Mouse (Mus musculus): Measurements from ENCODE around the gene Gpha2. TPM values are rescaled to one million over a fixed set of nuclear protein-coding genes. Genes with fewer than 3 reads are reported as not detected.

Gpha2 gene
- polyA plus RNA-seq, 1 experiment from 2014 or later = 0.71 TPM

DNA sequence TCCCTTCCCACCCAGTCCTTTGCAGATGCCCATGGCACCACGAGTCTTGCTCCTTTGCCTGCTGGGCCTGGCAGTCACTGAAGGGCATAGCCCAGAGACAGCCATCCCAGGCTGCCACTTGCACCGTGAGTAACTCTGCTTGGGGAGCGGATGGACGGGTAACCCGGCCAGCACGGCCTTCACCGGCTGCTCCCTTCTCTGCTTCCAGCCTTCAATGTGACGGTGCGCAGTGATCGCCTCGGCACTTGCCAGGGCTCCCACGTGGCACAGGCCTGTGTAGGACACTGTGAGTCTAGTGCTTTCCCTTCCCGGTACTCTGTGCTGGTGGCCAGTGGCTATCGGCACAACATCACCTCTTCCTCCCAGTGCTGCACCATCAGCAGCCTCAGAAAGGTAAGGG, 583 bp downstream of the Gpha2 start:
- Histone ChIP-seq H3K4me3 (ENCODE audit: low read depth, low read length) (no peak overlapping the region), H3K27me3 (ENCODE audit: control insufficient read depth, insufficient read depth, low read length) (no peaks in the 10 kb centered on the region), H3K4me1 (replicated peaks; ENCODE audit: control insufficient read depth, insufficient read depth, low read length) (no peaks in the 10 kb centered on the region), H3K9ac (ENCODE audit: low read depth, low read length) (no peak overlapping the region), H3K27ac (ENCODE audit: low read depth, low read length) (no peak overlapping the region), H3K36me3 (ENCODE audit: control insufficient read depth, insufficient read depth, low read length) (no peaks in the 10 kb centered on the region), H3K9me3 (ENCODE audit: control insufficient read depth, low read length) (no peaks in the 10 kb centered on the region), H3K4me2 (replicated peaks; ENCODE audit: low read depth, low read length) (no peak overlapping the region)
- 91% methylated on average over 14 of the region's 14 CpGs for WGBS
- no peak for DNase-seq (ENCODE audit: low spot score)
- ATAC-seq (ENCODE audit: low FRiP score) = no peak

DNA sequence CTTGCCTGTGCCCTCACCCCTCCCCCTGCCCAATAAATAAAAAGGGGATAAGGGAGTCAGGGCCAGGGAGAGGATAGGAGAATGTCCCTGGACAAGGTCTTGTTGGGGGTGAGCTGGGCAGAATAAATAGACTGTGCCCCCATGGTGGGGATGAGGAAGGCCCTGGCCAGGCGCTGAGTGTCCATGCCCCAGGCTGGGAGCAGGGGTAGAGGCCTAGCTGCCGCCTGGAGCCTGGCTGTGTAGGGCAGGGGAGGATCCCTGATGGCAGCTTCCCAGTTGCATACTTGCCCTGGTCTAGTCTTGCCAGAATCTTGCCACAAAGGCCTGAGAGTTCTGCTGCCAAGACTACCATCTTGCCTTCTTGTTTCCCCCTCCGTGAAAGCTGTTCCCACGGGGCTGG, 1.7 kb downstream of the Gpha2 start:
- Histone ChIP-seq H3K9me3 (ENCODE audit: control insufficient read depth, low read length) (no peaks in the 10 kb centered on the region), H3K27me3 (ENCODE audit: control insufficient read depth, insufficient read depth, low read length) (no peaks in the 10 kb centered on the region), H3K27ac (ENCODE audit: low read depth, low read length) (no peak overlapping the region), H3K4me1 (replicated peaks; ENCODE audit: control insufficient read depth, insufficient read depth, low read length) (no peaks in the 10 kb centered on the region), H3K4me2 (replicated peaks; ENCODE audit: low read depth, low read length) (no peak overlapping the region), H3K9ac (ENCODE audit: low read depth, low read length) (no peak overlapping the region), H3K36me3 (ENCODE audit: control insufficient read depth, insufficient read depth, low read length) (no peaks in the 10 kb centered on the region; the same call in 1 of the 2 replicates), H3K4me3 (ENCODE audit: low read depth, low read length) (no peak overlapping the region)
- no peak for DNase-seq (ENCODE audit: low spot score)
- WGBS = 84% methylated on average over 4 of the region's 4 CpGs
- ATAC-seq (ENCODE audit: low FRiP score) = no peak

DNA sequence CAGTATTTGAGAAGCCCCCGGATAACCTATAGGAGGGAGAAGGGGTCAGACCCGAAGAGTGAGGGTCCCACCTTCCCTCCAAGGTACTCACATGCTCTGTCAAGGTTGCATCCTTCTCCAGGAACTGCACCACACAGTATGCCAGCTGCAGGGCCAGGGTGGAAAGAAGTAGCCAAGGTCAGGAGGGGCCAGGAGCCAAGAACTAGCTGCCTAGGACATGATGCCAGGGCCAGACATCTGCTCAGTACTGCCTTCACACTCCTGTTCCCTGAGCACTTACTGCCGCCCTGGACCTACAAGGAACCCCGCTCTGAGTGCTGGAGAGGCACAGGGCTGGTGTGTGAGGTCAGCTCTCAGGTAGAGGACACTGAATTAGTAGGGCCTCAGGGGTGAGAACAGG, 4.2 kb downstream of the Gpha2 start:
- H3K4me3 ChIP-seq (ENCODE audit: low read depth, low read length) = no peak overlapping the region
- ATAC-seq (ENCODE audit: low FRiP score) = no peak
- no peaks in the 10 kb centered on the region; the same call in 1 of the 2 replicates for H3K36me3 ChIP-seq (ENCODE audit: control insufficient read depth, insufficient read depth, low read length)
- H3K4me2 ChIP-seq (replicated peaks; ENCODE audit: low read depth, low read length) = no peak overlapping the region
- peaks cover 4% of the 10 kb centered on the region; the same call in 1 of the 2 replicates for H3K4me1 ChIP-seq (replicated peaks; ENCODE audit: control insufficient read depth, insufficient read depth, low read length)
- H3K9me3 ChIP-seq (ENCODE audit: control insufficient read depth, low read length) = no peaks in the 10 kb centered on the region
- H3K27me3 ChIP-seq (ENCODE audit: control insufficient read depth, insufficient read depth, low read length) = no peaks in the 10 kb centered on the region
- 91% methylated on average over 4 of the region's 4 CpGs for WGBS
- no peak for DNase-seq (ENCODE audit: low spot score)
- no peak overlapping the region for H3K27ac ChIP-seq (ENCODE audit: low read depth, low read length)
- H3K9ac ChIP-seq (ENCODE audit: low read depth, low read length) = no peak overlapping the region

DNA sequence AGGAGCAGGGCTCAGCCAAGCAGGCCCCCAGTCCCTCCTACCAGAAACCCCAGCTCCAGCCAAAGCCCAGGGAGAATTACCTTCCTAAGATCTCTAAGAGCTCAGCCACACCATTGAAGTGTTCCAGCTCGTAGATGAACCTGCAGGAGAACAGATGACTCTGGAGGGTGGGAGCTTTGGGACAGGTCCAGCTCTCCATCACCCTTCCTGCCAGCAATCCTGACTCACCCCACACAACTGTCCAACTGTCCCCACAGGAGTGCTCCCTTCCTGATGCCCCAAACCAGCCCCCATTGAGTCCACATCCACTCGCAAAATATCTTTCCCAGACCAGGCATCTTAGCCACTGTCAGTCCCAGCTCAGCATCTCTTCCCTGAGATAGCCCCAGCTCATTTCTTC, 4.9 kb downstream of the Gpha2 start:
- Histone ChIP-seq H3K9me3 (ENCODE audit: control insufficient read depth, low read length) (no peaks in the 10 kb centered on the region), H3K36me3 (ENCODE audit: control insufficient read depth, insufficient read depth, low read length) (no peaks in the 10 kb centered on the region; the same call in 1 of the 2 replicates), H3K4me2 (replicated peaks; ENCODE audit: low read depth, low read length) (no peak overlapping the region), H3K4me3 (ENCODE audit: low read depth, low read length) (no peak overlapping the region), H3K27ac (ENCODE audit: low read depth, low read length) (no peak overlapping the region), H3K9ac (ENCODE audit: low read depth, low read length) (no peak overlapping the region), H3K27me3 (ENCODE audit: control insufficient read depth, insufficient read depth, low read length) (no peaks in the 10 kb centered on the region), H3K4me1 (replicated peaks; ENCODE audit: control insufficient read depth, insufficient read depth, low read length) (peaks cover 4% of the 10 kb centered on the region; the same call in 1 of the 2 replicates)
- 82% methylated on average over 2 of the region's 2 CpGs for WGBS
- no peak for DNase-seq (ENCODE audit: low spot score)
- no peak for ATAC-seq (ENCODE audit: low FRiP score)

DNA sequence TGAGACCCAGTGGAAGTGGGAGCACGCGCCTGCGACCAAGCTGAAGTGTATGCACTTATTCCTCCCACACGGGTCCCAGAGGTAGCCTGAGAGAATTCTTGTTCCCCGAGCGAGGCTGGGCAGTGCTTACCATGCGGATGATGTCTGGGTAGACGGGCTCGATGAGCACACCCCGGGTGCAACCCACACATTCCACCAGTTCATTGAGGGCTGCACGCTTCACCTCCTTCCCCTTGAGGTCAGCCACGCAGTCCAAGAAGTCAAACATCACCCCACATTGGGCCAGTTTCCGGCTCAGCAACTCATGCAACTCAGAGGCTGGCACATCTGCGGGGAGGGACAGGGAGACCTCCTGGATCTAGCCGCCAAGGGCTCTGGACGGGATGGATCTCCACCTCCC, 7.5 kb downstream of the Gpha2 start:
- no peaks in the 10 kb centered on the region for H3K9me3 ChIP-seq (ENCODE audit: control insufficient read depth, low read length)
- H3K4me3 ChIP-seq (ENCODE audit: low read depth, low read length) = no peak overlapping the region
- no peak overlapping the region for H3K9ac ChIP-seq (ENCODE audit: low read depth, low read length)
- DNase-seq (ENCODE audit: low spot score) (no peak), ATAC-seq (ENCODE audit: low FRiP score) (no peak)
- no peaks in the 10 kb centered on the region for H3K27me3 ChIP-seq (ENCODE audit: control insufficient read depth, insufficient read depth, low read length)
- no peak overlapping the region for H3K27ac ChIP-seq (ENCODE audit: low read depth, low read length)
- peaks cover 4% of the 10 kb centered on the region; the same call in 1 of the 2 replicates for H3K4me1 ChIP-seq (replicated peaks; ENCODE audit: control insufficient read depth, insufficient read depth, low read length)
- H3K36me3 ChIP-seq (ENCODE audit: control insufficient read depth, insufficient read depth, low read length) = no peaks in the 10 kb centered on the region; the same call in 1 of the 2 replicates
- no peak overlapping the region for H3K4me2 ChIP-seq (replicated peaks; ENCODE audit: low read depth, low read length)
- 80% methylated on average over 16 of the region's 16 CpGs for WGBS

DNA sequence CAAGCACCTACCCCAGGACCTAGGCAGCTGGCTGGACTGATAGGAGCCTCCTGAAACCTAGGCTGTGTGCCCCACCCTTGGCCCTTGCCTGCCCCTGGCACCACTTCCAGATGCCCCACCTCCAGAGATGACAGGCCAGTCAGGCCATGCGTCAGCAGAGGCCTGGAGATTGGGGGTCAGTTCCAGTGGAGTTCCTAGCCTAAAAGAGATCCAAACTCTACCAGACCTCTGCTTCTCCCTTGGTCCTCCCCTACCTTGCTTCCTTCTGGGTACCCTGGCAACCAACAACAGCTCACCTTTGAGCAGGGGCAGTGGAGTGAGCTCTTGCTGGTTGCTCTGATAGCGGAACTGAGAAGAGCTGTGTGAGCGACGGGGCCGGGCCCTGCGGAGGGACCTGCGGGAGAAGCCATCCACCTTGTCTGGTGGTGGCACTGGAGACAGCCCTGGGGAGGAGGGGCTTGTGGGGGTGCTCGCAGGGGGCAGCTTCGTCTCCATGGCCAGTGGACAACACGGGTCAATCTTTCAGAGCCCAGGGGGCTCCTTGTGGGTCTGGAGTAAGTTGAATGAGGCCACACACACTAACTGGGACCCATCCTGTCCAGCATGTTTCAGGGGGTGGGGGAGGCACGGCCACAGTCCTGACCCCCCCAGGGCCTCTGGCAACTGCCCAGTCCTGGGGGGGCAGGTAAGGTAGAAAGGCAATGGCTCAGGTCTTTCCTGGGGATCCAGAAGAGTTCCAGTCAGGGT, 8.3 kb downstream of the Gpha2 start:
- 64% methylated on average over 11 of the region's 11 CpGs for WGBS
- Histone ChIP-seq H3K9me3 (ENCODE audit: control insufficient read depth, low read length) (no peaks in the 10 kb centered on the region), H3K4me1 (replicated peaks; ENCODE audit: control insufficient read depth, insufficient read depth, low read length) (peaks cover 4% of the 10 kb centered on the region; the same call in 1 of the 2 replicates), H3K36me3 (ENCODE audit: control insufficient read depth, insufficient read depth, low read length) (no peaks in the 10 kb centered on the region; the same call in 1 of the 2 replicates), H3K4me3 (ENCODE audit: low read depth, low read length) (peak overlapping the region; percentile 85), H3K4me2 (replicated peaks; ENCODE audit: low read depth, low read length) (peak overlapping the region; percentile 59), H3K9ac (ENCODE audit: low read depth, low read length) (peak overlapping the region; percentile 87; the same call in 1 of the 2 replicates), H3K27me3 (ENCODE audit: control insufficient read depth, insufficient read depth, low read length) (no peaks in the 10 kb centered on the region), H3K27ac (ENCODE audit: low read depth, low read length) (no peak overlapping the region)
- no peak for ATAC-seq (ENCODE audit: low FRiP score)
- no peak for DNase-seq (ENCODE audit: low spot score)

DNA sequence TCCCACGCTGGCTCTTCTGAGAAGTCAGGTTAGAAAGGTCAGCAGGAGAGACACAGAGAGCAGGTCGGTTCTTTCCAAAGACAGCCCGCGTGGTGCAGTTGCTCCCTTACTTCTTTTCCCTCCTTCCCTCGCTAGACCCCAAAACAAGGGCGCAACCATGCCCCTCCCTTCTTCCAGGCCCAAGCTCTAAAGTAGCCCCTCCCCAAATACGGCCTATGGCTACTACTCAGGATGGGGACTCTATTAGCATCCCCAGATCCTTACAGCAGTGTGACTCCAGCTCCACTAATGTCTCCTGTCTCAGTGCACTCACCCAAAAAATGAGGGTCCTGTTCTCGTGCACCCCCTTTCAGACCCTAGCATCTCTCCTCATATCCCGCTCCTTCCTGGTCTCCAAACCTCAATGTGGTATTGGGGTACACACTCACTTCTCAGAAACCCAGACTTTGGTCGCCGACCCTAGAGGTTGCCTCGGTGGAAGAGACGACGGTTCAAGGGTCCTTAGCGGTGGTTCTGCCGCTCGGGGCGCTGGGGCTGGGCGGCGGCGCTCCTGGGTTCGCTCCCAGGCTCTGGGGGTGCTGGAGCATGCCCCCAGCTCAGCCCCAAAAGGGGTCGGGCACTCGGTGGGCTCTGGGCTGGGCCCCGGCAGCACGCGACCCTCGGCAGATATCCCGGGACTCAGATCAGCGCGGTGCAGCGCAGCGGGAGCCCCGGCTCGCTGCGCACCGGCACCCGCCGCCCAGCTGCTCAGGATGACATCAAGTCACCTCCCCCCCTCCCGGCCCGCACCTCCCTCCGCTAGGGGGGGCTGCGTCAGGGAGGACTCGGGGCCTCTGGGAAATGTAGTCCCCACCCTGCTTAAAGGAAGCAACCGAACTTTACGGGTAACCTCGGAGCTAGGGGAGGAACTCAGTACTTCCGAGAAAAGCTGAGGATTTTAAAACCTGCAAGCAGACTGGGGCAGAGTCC, 9.2 kb downstream of the Gpha2 start, which contains the start of gene Ppp2r5b:
Ppp2r5b (minus strand) TSS at position 789 of the 969 bp plus-strand sequence.
- H3K27me3 ChIP-seq (ENCODE audit: control insufficient read depth, insufficient read depth, low read length) = no peaks in the 10 kb centered on the region
- DNase-seq (ENCODE audit: low spot score) (peak; percentile 95), ATAC-seq (ENCODE audit: low FRiP score) (peak; percentile 92)
- peak within 1 kb of the TSS; percentile 85 for H3K4me3 ChIP-seq (ENCODE audit: low read depth, low read length)
- H3K4me2 ChIP-seq (replicated peaks; ENCODE audit: low read depth, low read length) = peak within 1 kb of the TSS; percentile 59
- H3K9me3 ChIP-seq (ENCODE audit: control insufficient read depth, low read length) = no peaks in the 10 kb centered on the region
- H3K27ac ChIP-seq (ENCODE audit: low read depth, low read length) = peak within 1 kb of the TSS; percentile 71
- no peaks in the 10 kb centered on the region; the same call in 1 of the 2 replicates for H3K36me3 ChIP-seq (ENCODE audit: control insufficient read depth, insufficient read depth, low read length)
- H3K4me1 ChIP-seq (replicated peaks; ENCODE audit: control insufficient read depth, insufficient read depth, low read length) = peaks cover 4% of the 10 kb centered on the region; the same call in 1 of the 2 replicates
- H3K9ac ChIP-seq (ENCODE audit: low read depth, low read length) = peak within 1 kb of the TSS; percentile 87
- WGBS = 2% methylated on average over 48 of the region's 48 CpGs

DNA sequence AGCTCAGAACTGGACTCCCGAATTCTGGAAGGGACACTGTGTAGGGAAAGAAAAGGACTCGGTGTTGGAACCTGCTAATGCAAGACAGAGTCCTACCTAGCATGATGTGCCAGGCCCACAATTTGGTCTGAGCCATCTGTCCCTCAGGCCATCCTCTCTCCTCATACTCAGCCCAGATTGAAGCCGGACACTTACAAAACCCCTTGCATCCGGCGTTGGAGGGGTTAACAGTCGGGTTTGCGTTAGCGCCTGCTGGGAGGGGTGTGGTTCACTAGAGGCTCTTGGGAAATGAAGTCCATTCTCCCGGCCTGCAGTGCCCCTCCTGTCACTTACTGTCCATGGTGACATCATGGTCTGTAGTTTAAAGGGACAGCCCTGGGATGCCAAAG, 9.9 kb downstream of the Gpha2 start:
- Histone ChIP-seq H3K36me3 (ENCODE audit: control insufficient read depth, insufficient read depth, low read length) (no peaks in the 10 kb centered on the region; the same call in 1 of the 2 replicates), H3K4me1 (replicated peaks; ENCODE audit: control insufficient read depth, insufficient read depth, low read length) (peaks cover 4% of the 10 kb centered on the region; the same call in 1 of the 2 replicates), H3K27ac (ENCODE audit: low read depth, low read length) (peak overlapping the region; percentile 71), H3K9ac (ENCODE audit: low read depth, low read length) (peak overlapping the region; percentile 87), H3K9me3 (ENCODE audit: control insufficient read depth, low read length) (no peaks in the 10 kb centered on the region), H3K4me3 (ENCODE audit: low read depth, low read length) (peak overlapping the region; percentile 85), H3K27me3 (ENCODE audit: control insufficient read depth, insufficient read depth, low read length) (no peaks in the 10 kb centered on the region), H3K4me2 (replicated peaks; ENCODE audit: low read depth, low read length) (peak overlapping the region; percentile 59)
- 0% methylated on average over 9 of the region's 9 CpGs for WGBS
- ATAC-seq (ENCODE audit: low FRiP score) (peak; percentile 92), DNase-seq (ENCODE audit: low spot score) (peak; percentile 94)
